19 mouse cellular contexts compared by ENCODE assay signal in the genomic region with DNA sequence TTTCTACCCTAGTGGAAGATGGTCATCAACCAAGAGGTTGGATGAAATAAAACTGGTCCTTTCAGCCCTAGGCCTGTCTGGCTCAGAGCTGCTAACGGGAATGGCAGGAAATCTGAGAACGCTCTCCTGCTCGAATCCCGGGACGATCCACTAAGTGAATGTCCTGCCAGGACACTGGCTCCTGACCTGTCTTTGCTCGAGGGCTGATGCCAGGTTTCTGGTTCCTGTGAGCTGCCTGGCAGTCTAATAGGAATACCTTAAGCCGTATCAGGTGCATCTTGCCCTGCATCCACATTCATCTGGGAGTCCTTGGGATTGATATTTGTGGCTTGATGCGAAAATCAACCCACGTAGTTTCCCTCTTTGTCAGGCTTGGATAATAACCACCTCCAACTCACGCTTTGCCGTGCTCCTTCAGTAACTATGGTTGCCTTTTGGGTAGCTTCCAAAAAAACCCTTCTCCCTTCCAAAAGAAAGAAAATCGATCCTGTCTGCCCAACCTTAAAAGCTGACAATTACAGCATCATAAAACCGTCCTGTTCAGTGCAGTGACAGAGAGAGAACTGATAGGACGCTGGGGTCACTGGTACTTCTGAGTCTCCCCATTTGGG.
A peak's percentile ranks its signal among the peaks of the same experiment; 100 is the strongest.
DNase-seq lines count a peak whose midpoint lies in the region; ATAC-seq and TF ChIP-seq lines count a peak whose summit lies in the region.
"Had no signal": no experiment of that assay in that cellular context is flagged by ENCODE, and none has a peak within 500 bp of the region (broad histone marks: within the 10 kb centered on the region; RNA-seq: fewer than 3 reads in every experiment).

No protein-coding gene starts in this region.

- H3K9ac ChIP-seq in hindbrain, embryonic 16.5 days (ENCODE audit: low read depth, low read length) = no peak overlapping the region
- H3K9ac ChIP-seq in hindbrain, embryonic 12.5 days = no peak overlapping the region
- no peak overlapping the region for H3K9ac ChIP-seq in intestine, embryonic 16.5 days (ENCODE audit: low read depth, low read length)
- H3K9ac ChIP-seq: embryonic facial prominence, embryonic 15.5 days; forebrain, embryonic 15.5 days; heart, embryonic 12.5 days; hindbrain, embryonic 15.5 days had no signal

- no peaks in the 10 kb centered on the region for H3K27me3 ChIP-seq in hindbrain, embryonic 16.5 days (replicated peaks; ENCODE audit: control insufficient read depth, insufficient read depth, low read length)
- H3K27me3 ChIP-seq in hindbrain, embryonic 12.5 days = no peaks in the 10 kb centered on the region
- H3K27me3 ChIP-seq in E14TG2a.4 (ENCODE audit: insufficient read depth, low read length) = no peaks in the 10 kb centered on the region
- no peaks in the 10 kb centered on the region for H3K27me3 ChIP-seq in intestine, embryonic 16.5 days (replicated peaks; ENCODE audit: control insufficient read depth, insufficient read depth, low read length)
- H3K27me3 ChIP-seq: CH12.LX; embryonic facial prominence, embryonic 15.5 days; forebrain, embryonic 15.5 days; hindbrain, embryonic 15.5 days had no signal

- H3K4me1 ChIP-seq in hindbrain, embryonic 16.5 days (ENCODE audit: control insufficient read depth, insufficient read depth, low read depth, low read length) = peaks cover 6% of the 10 kb centered on the region
- H3K4me1 ChIP-seq in hindbrain, embryonic 12.5 days = peaks cover 8% of the 10 kb centered on the region
- H3K4me1 ChIP-seq in E14TG2a.4 (replicated peaks; ENCODE audit: low read depth, low read length) = peaks cover 53% of the 10 kb centered on the region
- no peaks in the 10 kb centered on the region for H3K4me1 ChIP-seq in intestine, embryonic 16.5 days (ENCODE audit: control insufficient read depth, insufficient read depth, low read length)

- no peak for TF ChIP-seq CTCF in E14TG2a.4 (conservative IDR thresholded peaks at IDR 0.05; ENCODE audit: low read length)

- WGBS in hindbrain, embryonic 16.5 days = 69% methylated on average over 14 of the region's 14 CpGs
- WGBS in hindbrain, embryonic 12.5 days = 70% methylated on average over 14 of the region's 14 CpGs
- 65% methylated on average over 14 of the region's 14 CpGs for WGBS in intestine, embryonic 16.5 days

- no peaks in the 10 kb centered on the region for H3K36me3 ChIP-seq in hindbrain, embryonic 16.5 days (ENCODE audit: control insufficient read depth, insufficient read depth, low read length)
- no peaks in the 10 kb centered on the region for H3K36me3 ChIP-seq in hindbrain, embryonic 12.5 days
- H3K36me3 ChIP-seq in E14TG2a.4 (ENCODE audit: insufficient read depth, low read length) = no peaks in the 10 kb centered on the region
- H3K36me3 ChIP-seq in intestine, embryonic 16.5 days (ENCODE audit: control insufficient read depth, insufficient read depth, low read length) = no peaks in the 10 kb centered on the region
- H3K36me3 ChIP-seq: embryonic facial prominence, embryonic 15.5 days; forebrain, embryonic 10.5 days; forebrain, embryonic 15.5 days; G1E; heart, embryonic 12.5 days; hindbrain, embryonic 10.5 days; hindbrain, embryonic 15.5 days had no signal

- no peak overlapping the region for H3K4me3 ChIP-seq in hindbrain, embryonic 16.5 days (ENCODE audit: low read length)
- no peak overlapping the region for H3K4me3 ChIP-seq in hindbrain, embryonic 12.5 days
- 0 out of 2 replicates have a peak overlapping the region, but pooled peaks have one; percentile 64 for H3K4me3 ChIP-seq in E14TG2a.4 (replicated peaks; ENCODE audit: low read length)
- no peak overlapping the region for H3K4me3 ChIP-seq in intestine, embryonic 16.5 days (ENCODE audit: low read length)
- H3K4me3 ChIP-seq: embryonic facial prominence, embryonic 15.5 days; erythroblast, embryonic 14.5 days; forebrain, embryonic 10.5 days; forebrain, embryonic 15.5 days; heart, embryonic 12.5 days; hindbrain, embryonic 10.5 days; hindbrain, embryonic 15.5 days had no signal

- no peak overlapping the region for H3K4me2 ChIP-seq in hindbrain, embryonic 16.5 days (ENCODE audit: low read length)
- H3K4me2 ChIP-seq in hindbrain, embryonic 12.5 days (replicated peaks) = no peak overlapping the region
- no peak overlapping the region for H3K4me2 ChIP-seq in intestine, embryonic 16.5 days (ENCODE audit: low read depth, low read length)
- H3K4me2 ChIP-seq: embryonic facial prominence, embryonic 15.5 days; forebrain, embryonic 15.5 days; heart, embryonic 12.5 days; hindbrain, embryonic 15.5 days had no signal

- no peaks in the 10 kb centered on the region for H3K9me3 ChIP-seq in hindbrain, embryonic 16.5 days (ENCODE audit: control insufficient read depth, low read length)
- peaks cover 4% of the 10 kb centered on the region; the same call in 1 of the 2 replicates for H3K9me3 ChIP-seq in hindbrain, embryonic 12.5 days (replicated peaks)
- no peaks in the 10 kb centered on the region for H3K9me3 ChIP-seq in E14TG2a.4 (ENCODE audit: low read length)
- H3K9me3 ChIP-seq in intestine, embryonic 16.5 days (ENCODE audit: control insufficient read depth, low read length) = no peaks in the 10 kb centered on the region
- H3K9me3 ChIP-seq: embryonic facial prominence, embryonic 15.5 days; forebrain, embryonic 10.5 days; forebrain, embryonic 15.5 days; G1E; heart, embryonic 12.5 days; hindbrain, embryonic 10.5 days; hindbrain, embryonic 15.5 days had no signal

- DNase-seq in cerebellum, postnatal 25 days = peak; percentile 47 to 53
- DNase-seq in cerebellum, adult 11-12 months = no peak
- peak; percentile 63 for DNase-seq in brain, adult 2 months (ENCODE audit: low read depth, low spot score)
- DNase-seq: adrenal gland, adult 8-10 months; cerebellum, postnatal 36 days; kidney, adult 11 months had no signal

- ATAC-seq in hindbrain, embryonic 16.5 days = no peak
- no peak for ATAC-seq in hindbrain, embryonic 12.5 days (ENCODE audit: low FRiP score)
- ATAC-seq in intestine, embryonic 16.5 days = no peak
- ATAC-seq: forebrain, embryonic 15.5 days had no signal

- peak overlapping the region; percentile 51; the same call in 1 of the 2 replicates for H3K27ac ChIP-seq in hindbrain, embryonic 16.5 days (ENCODE audit: low read depth, low read length)
- no peak overlapping the region for H3K27ac ChIP-seq in hindbrain, embryonic 12.5 days
- no peak overlapping the region for H3K27ac ChIP-seq in intestine, embryonic 16.5 days (ENCODE audit: low read length)
- H3K27ac ChIP-seq: embryonic facial prominence, embryonic 15.5 days; forebrain, embryonic 10.5 days; forebrain, embryonic 15.5 days; hindbrain, embryonic 10.5 days; hindbrain, embryonic 15.5 days had no signal
